Mouse (Mus musculus): ENCODE measurements around the gene Plcd3.

- TF ChIP-seq POLR2A (IDR thresholded peaks at IDR 0.05; ENCODE audit: borderline replicate concordance, insufficient read depth, low read length), result no peak
- TF ChIP-seq CTCF (IDR thresholded peaks at IDR 0.05; ENCODE audit: borderline replicate concordance, insufficient read depth, low read depth, low read length), result no peak
Observed at GRCm38 (mm10) chr11:103119609-103120008, 18.2 kb upstream of the Plcd3 start.
